Mouse (Mus musculus) heart, postnatal 14 days (tissue): ENCODE data around the gene Spire2. TPM values are rescaled to one million over a fixed set of nuclear protein-coding genes. Genes with fewer than 3 reads are reported as not detected.

ENCODE experiments used
- DNase-seq, 2 experiments: peaks; one replicate each; pipeline ENCODE4 v3.0.0; 2021 to 2022
- intact Hi-C: fragments of 180-260 bp; cut with DNase I; formaldehyde crosslinking; loops from one replicate; pipeline ENCODE4 v1.15.1; 2025
- total RNA-seq, 2 experiments: library from RNA; stranded (reverse); gene quantifications; 2 replicates each; pipeline ENCODE4 v1.2.3; 2021

Gene Spire2
- total RNA-seq, 2 experiments from 2014 or later: 0.24 to 0.32 TPM

- intact Hi-C loops: no loop called here
- no peak for DNase-seq
Observed at GRCm38 (mm10) chr8:123333091-123333587, 626 bp downstream of the Spire2 start.

GRCm38 (mm10) chr8:123333864-123334263, 1.4 kb downstream of the Spire2 start:
- no peak for DNase-seq

GRCm38 (mm10) chr8:123334467-123334866, 2.0 kb downstream of the Spire2 start:
- no peak for DNase-seq
- intact Hi-C loops: no loop called here

More at GRCm38 (mm10) chr8:123333864-123334263, 1.4 kb downstream of the Spire2 start:
- intact Hi-C loops: no loop called here

GRCm38 (mm10) chr8:123337475-123337874, 5.0 kb downstream of the Spire2 start:
- intact Hi-C loops: no loop called here
- DNase-seq: no peak

GRCm38 (mm10) chr8:123340071-123340470, 7.6 kb downstream of the Spire2 start:
- no peak for DNase-seq
- intact Hi-C loops: no loop called here

- intact Hi-C loops: no loop called here
- DNase-seq: no peak
Observed at GRCm38 (mm10) chr8:123341040-123342015, 8.8 kb downstream of the Spire2 start.

GRCm38 (mm10) chr8:123342253-123342652, 9.7 kb downstream of the Spire2 start:
- no peak for DNase-seq
- intact Hi-C loops: no loop called here

GRCm38 (mm10) chr8:123342911-123343310, 10.4 kb downstream of the Spire2 start:
- intact Hi-C loops: no loop called here
- DNase-seq: no peak

- intact Hi-C loops: no loop called here
Observed at GRCm38 (mm10) chr8:123343422-123343821, 10.9 kb downstream of the Spire2 start.

GRCm38 (mm10) chr8:123345135-123345534, 12.6 kb downstream of the Spire2 start:
- intact Hi-C loops: no loop called here
- DNase-seq: no peak

More at GRCm38 (mm10) chr8:123343422-123343821, 10.9 kb downstream of the Spire2 start:
- no peak for DNase-seq

- no peak for DNase-seq
- intact Hi-C loops: no loop called here
Observed at GRCm38 (mm10) chr8:123345856-123346255, 13.3 kb downstream of the Spire2 start.

- DNase-seq: no peak
- intact Hi-C loops: no loop called here
Observed at GRCm38 (mm10) chr8:123347293-123347692, 14.8 kb downstream of the Spire2 start.

- intact Hi-C loops: no loop called here
- DNase-seq: peak; percentile 53 to 69
Observed at GRCm38 (mm10) chr8:123348237-123348843, 15.8 kb downstream of the Spire2 start.

- intact Hi-C loops: no loop called here
- DNase-seq: no peak
Observed at GRCm38 (mm10) chr8:123349073-123349472, 16.6 kb downstream of the Spire2 start.

GRCm38 (mm10) chr8:123352118-123352517, 19.6 kb downstream of the Spire2 start:
- no peak for DNase-seq
- intact Hi-C loops: loop anchor here (2.0 kb wide), 1 partner anchor 21 kb away; no protein-coding TSS in a partner anchor

- DNase-seq: peak; percentile 29 to 37
- intact Hi-C loops: loop anchor here (2.0 kb wide), 1 partner anchor 22 kb away; no protein-coding TSS in a partner anchor
Observed at GRCm38 (mm10) chr8:123352786-123353185, 20.3 kb downstream of the Spire2 start.

- no peak for DNase-seq
- intact Hi-C loops: loop anchor here (2.0 kb wide), 1 partner anchor 22 kb away; no protein-coding TSS in a partner anchor
Observed at GRCm38 (mm10) chr8:123353216-123353615, 20.7 kb downstream of the Spire2 start.

GRCm38 (mm10) chr8:123361082-123361739, 28.7 kb downstream of the Spire2 start:
- intact Hi-C loops: loop anchor here (2.0 kb wide), 1 partner anchor 42 kb away; the partner anchor contains the start of gene Fanca
- DNase-seq: peak; percentile 76 to 83

- intact Hi-C loops: no loop called here
Observed at GRCm38 (mm10) chr8:123373403-123374238, 41.1 kb downstream of the Spire2 start, which contains the start of gene Tcf25. Tcf25 (plus strand) TSS chr8:123373753.

GRCm38 (mm10) chr8:123374239-123374578, 41.7 kb downstream of the Spire2 start:
- DNase-seq: peak; percentile 94 to 97
- intact Hi-C loops: no loop called here

More at GRCm38 (mm10) chr8:123373403-123374238, 41.1 kb downstream of the Spire2 start, which contains the start of gene Tcf25:
- DNase-seq: peak; percentile 96 to 97
